Mouse (Mus musculus): ENCODE measurements around the gene Slc4a8. TPM values are rescaled to one million over a fixed set of nuclear protein-coding genes. Genes with fewer than 3 reads are reported as not detected.

Gene Slc4a8
- polyA plus RNA-seq, 1 experiment from 2014 or later: 8.7 TPM

DNA sequence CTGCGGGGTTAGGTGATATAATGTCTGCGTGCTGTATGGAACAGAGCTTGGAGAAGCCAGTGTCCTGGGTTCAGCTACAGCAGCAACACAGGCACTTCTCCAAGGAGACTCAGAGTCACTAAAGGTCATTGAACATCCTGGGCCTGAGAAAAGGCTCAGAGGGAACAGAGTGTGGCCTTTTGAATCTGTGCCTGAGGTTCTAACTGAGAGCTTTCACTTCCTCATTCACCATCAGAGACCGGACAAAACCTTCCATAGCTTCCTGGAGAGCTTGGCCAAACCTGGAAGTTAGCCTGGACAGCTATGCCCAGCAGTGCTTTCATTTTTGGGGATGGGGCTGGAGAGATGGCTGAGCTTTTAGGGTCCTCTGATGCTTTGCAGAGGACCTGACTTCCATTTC lies 23.9 kb upstream of the Slc4a8 start:
- no peaks in the 10 kb centered on the region for H3K27me3 ChIP-seq (ENCODE audit: insufficient read depth, low read length)
- H3K9me3 ChIP-seq (ENCODE audit: low read length): no peaks in the 10 kb centered on the region
- no peak overlapping the region for H3K9ac ChIP-seq (replicated peaks; ENCODE audit: low read length)
- H3K4me2 ChIP-seq (replicated peaks; ENCODE audit: low read depth, low read length): no peak overlapping the region
- H3K4me1 ChIP-seq (ENCODE audit: insufficient read depth, low read length): peaks cover 3% of the 10 kb centered on the region; the same call in 1 of the 2 replicates
- no peak overlapping the region for H3K27ac ChIP-seq (ENCODE audit: low read length)
- ATAC-seq (ENCODE audit: low FRiP score, low TSS enrichment): no peak
- H3K4me3 ChIP-seq (ENCODE audit: low read length): no peak overlapping the region
- WGBS: 76% methylated on average over 3 of the region's 3 CpGs
- H3K36me3 ChIP-seq (ENCODE audit: insufficient read depth, low read length): no peaks in the 10 kb centered on the region

GRCm38 (mm10) chr15:100738351-100738781 lies 23.2 kb upstream of the Slc4a8 start:
- no peaks in the 10 kb centered on the region for H3K27me3 ChIP-seq (ENCODE audit: insufficient read depth, low read length)
- no peak overlapping the region for H3K4me2 ChIP-seq (replicated peaks; ENCODE audit: low read depth, low read length)
- WGBS: 83% methylated on average over 7 of the region's 7 CpGs
- no peak overlapping the region for H3K27ac ChIP-seq (ENCODE audit: low read length)
- H3K4me3 ChIP-seq (ENCODE audit: low read length): no peak overlapping the region
- ATAC-seq (ENCODE audit: low FRiP score, low TSS enrichment): no peak
- H3K9ac ChIP-seq (replicated peaks; ENCODE audit: low read length): no peak overlapping the region
- H3K36me3 ChIP-seq (ENCODE audit: insufficient read depth, low read length): no peaks in the 10 kb centered on the region
- H3K9me3 ChIP-seq (ENCODE audit: low read length): no peaks in the 10 kb centered on the region
- no peaks in the 10 kb centered on the region for H3K4me1 ChIP-seq (ENCODE audit: insufficient read depth, low read length)

GRCm38 (mm10) chr15:100739442-100739841 lies 22.1 kb upstream of the Slc4a8 start:
- no peak for ATAC-seq (ENCODE audit: low FRiP score, low TSS enrichment)
- H3K36me3 ChIP-seq (ENCODE audit: insufficient read depth, low read length): no peaks in the 10 kb centered on the region
- H3K27ac ChIP-seq (ENCODE audit: low read length): no peak overlapping the region
- H3K9ac ChIP-seq (replicated peaks; ENCODE audit: low read length): no peak overlapping the region
- no peaks in the 10 kb centered on the region for H3K4me1 ChIP-seq (ENCODE audit: insufficient read depth, low read length)
- H3K27me3 ChIP-seq (ENCODE audit: insufficient read depth, low read length): no peaks in the 10 kb centered on the region
- WGBS: 91% methylated on average over 6 of the region's 6 CpGs
- H3K4me3 ChIP-seq (ENCODE audit: low read length): no peak overlapping the region
- no peak overlapping the region for H3K4me2 ChIP-seq (replicated peaks; ENCODE audit: low read depth, low read length)
- no peaks in the 10 kb centered on the region for H3K9me3 ChIP-seq (ENCODE audit: low read length)

DNA sequence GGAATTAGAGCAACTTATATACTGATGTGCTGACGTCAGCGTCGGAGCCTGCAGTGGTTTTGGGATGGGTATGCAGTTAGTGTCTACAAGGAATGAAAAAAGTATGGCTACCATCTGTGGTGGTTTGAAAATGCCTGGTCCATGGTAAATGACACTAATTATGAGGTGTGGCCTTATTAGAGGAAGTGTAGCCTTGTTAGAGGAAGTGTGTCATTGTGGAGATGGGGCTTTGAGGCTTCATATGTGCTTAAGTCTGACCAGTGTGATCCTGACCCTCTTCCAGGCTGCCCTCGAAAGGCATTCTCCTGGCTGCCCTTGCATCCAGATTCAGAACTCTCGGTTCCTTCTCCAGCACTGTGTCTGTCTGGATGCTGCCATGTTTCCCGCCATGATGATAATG lies 18.3 kb upstream of the Slc4a8 start:
- peaks cover 10% of the 10 kb centered on the region; the same call in 1 of the 2 replicates for H3K4me1 ChIP-seq (ENCODE audit: insufficient read depth, low read length)
- WGBS: 91% methylated on average over 6 of the region's 6 CpGs
- no peaks in the 10 kb centered on the region for H3K36me3 ChIP-seq (ENCODE audit: insufficient read depth, low read length)
- no peak overlapping the region for H3K27ac ChIP-seq (ENCODE audit: low read length)
- no peak overlapping the region for H3K4me2 ChIP-seq (replicated peaks; ENCODE audit: low read depth, low read length)
- no peak for ATAC-seq (ENCODE audit: low FRiP score, low TSS enrichment)
- H3K27me3 ChIP-seq (ENCODE audit: insufficient read depth, low read length): no peaks in the 10 kb centered on the region
- no peak overlapping the region for H3K4me3 ChIP-seq (ENCODE audit: low read length)
- H3K9me3 ChIP-seq (ENCODE audit: low read length): no peaks in the 10 kb centered on the region
- H3K9ac ChIP-seq (replicated peaks; ENCODE audit: low read length): no peak overlapping the region

DNA sequence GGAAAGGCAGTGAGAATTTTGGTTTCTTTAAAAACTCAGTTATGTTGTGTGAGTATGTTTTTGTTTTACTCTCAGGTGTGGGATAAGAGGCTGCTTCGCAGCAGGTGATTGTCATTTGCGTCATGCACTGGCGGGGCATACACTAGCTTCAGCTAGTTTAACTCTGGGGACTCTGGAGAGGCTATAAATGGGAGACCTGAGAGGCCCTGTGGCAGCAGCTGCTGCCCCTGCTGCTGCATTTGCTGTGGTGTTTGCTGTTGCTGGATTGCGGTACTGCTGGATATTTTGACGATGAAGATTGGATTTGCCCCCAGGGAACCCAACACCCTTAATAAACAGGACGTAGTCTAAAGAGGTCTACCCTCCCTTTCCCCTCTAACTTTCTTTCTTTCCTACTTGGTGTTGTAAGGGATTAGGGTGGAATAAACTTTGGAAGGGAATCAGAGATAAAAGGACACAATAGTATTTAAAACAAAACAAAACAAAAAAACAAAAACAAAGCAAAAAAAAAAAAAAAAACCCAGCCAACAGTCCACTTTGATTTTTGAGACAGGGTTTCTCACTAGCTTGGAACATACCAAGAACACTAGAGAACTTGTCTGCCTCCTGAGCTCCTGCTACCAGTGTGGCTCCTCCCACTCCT lies 14.9 kb upstream of the Slc4a8 start:
- peak; percentile 63; the same call in 1 of the 2 replicates for ATAC-seq (ENCODE audit: low FRiP score, low TSS enrichment)
- Histone ChIP-seq H3K9ac (replicated peaks; ENCODE audit: low read length) (0 out of 2 replicates have a peak overlapping the region, but pooled peaks have one; percentile 26), H3K4me3 (ENCODE audit: low read length) (peak overlapping the region; percentile 35), H3K36me3 (ENCODE audit: insufficient read depth, low read length) (no peaks in the 10 kb centered on the region), H3K27me3 (ENCODE audit: insufficient read depth, low read length) (no peaks in the 10 kb centered on the region), H3K9me3 (ENCODE audit: low read length) (no peaks in the 10 kb centered on the region), H3K4me1 (ENCODE audit: insufficient read depth, low read length) (peaks cover 10% of the 10 kb centered on the region; the same call in 1 of the 2 replicates), H3K4me2 (replicated peaks; ENCODE audit: low read depth, low read length) (peak overlapping the region; percentile 74), H3K27ac (ENCODE audit: low read length) (no peak overlapping the region)
- WGBS: 31% methylated on average over 6 of the region's 6 CpGs

- peaks cover 10% of the 10 kb centered on the region; the same call in 1 of the 2 replicates for H3K4me1 ChIP-seq (ENCODE audit: insufficient read depth, low read length)
- ATAC-seq (ENCODE audit: low FRiP score, low TSS enrichment): peak; percentile 39; the same call in 1 of the 2 replicates
- H3K27ac ChIP-seq (ENCODE audit: low read length): no peak overlapping the region
- H3K9me3 ChIP-seq (ENCODE audit: low read length): no peaks in the 10 kb centered on the region
- 2% methylated on average over 25 of the region's 27 CpGs for WGBS
- no peaks in the 10 kb centered on the region for H3K36me3 ChIP-seq (ENCODE audit: insufficient read depth, low read length)
- H3K4me3 ChIP-seq (ENCODE audit: low read length): peak overlapping the region; percentile 36
- H3K4me2 ChIP-seq (replicated peaks; ENCODE audit: low read depth, low read length): peak overlapping the region; percentile 74
- H3K9ac ChIP-seq (replicated peaks; ENCODE audit: low read length): 0 out of 2 replicates have a peak overlapping the region, but pooled peaks have one; percentile 26
- H3K27me3 ChIP-seq (ENCODE audit: insufficient read depth, low read length): no peaks in the 10 kb centered on the region
These were observed 14.2 kb upstream of the Slc4a8 start for GRCm38 (mm10) chr15:100747121-100747963.

GRCm38 (mm10) chr15:100748584-100748983 lies 13.0 kb upstream of the Slc4a8 start:
- no peak overlapping the region for H3K4me3 ChIP-seq (ENCODE audit: low read length)
- no peaks in the 10 kb centered on the region for H3K27me3 ChIP-seq (ENCODE audit: insufficient read depth, low read length)
- H3K36me3 ChIP-seq (ENCODE audit: insufficient read depth, low read length): no peaks in the 10 kb centered on the region
- 84% methylated on average over 3 of the region's 3 CpGs for WGBS
- H3K4me1 ChIP-seq (ENCODE audit: insufficient read depth, low read length): peaks cover 10% of the 10 kb centered on the region; the same call in 1 of the 2 replicates
- 0 out of 2 replicates have a peak, but pooled peaks have one; percentile 35 for ATAC-seq (ENCODE audit: low FRiP score, low TSS enrichment)
- no peak overlapping the region for H3K9ac ChIP-seq (replicated peaks; ENCODE audit: low read length)
- H3K4me2 ChIP-seq (replicated peaks; ENCODE audit: low read depth, low read length): no peak overlapping the region
- no peaks in the 10 kb centered on the region for H3K9me3 ChIP-seq (ENCODE audit: low read length)
- H3K27ac ChIP-seq (ENCODE audit: low read length): no peak overlapping the region

GRCm38 (mm10) chr15:100749751-100750538 lies 11.6 kb upstream of the Slc4a8 start:
- ATAC-seq (ENCODE audit: low FRiP score, low TSS enrichment): no peak
- no peaks in the 10 kb centered on the region for H3K9me3 ChIP-seq (ENCODE audit: low read length)
- H3K4me1 ChIP-seq (ENCODE audit: insufficient read depth, low read length): peaks cover 13% of the 10 kb centered on the region
- no peak overlapping the region for H3K4me2 ChIP-seq (replicated peaks; ENCODE audit: low read depth, low read length)
- H3K4me3 ChIP-seq (ENCODE audit: low read length): no peak overlapping the region
- H3K27ac ChIP-seq (ENCODE audit: low read length): no peak overlapping the region
- no peaks in the 10 kb centered on the region for H3K27me3 ChIP-seq (ENCODE audit: insufficient read depth, low read length)
- 68% methylated on average over 10 of the region's 10 CpGs for WGBS
- no peaks in the 10 kb centered on the region for H3K36me3 ChIP-seq (ENCODE audit: insufficient read depth, low read length)
- H3K9ac ChIP-seq (replicated peaks; ENCODE audit: low read length): no peak overlapping the region

- Histone ChIP-seq H3K4me1 (ENCODE audit: insufficient read depth, low read length) (peaks cover 16% of the 10 kb centered on the region), H3K4me2 (replicated peaks; ENCODE audit: low read depth, low read length) (no peak overlapping the region), H3K9ac (replicated peaks; ENCODE audit: low read length) (no peak overlapping the region), H3K27ac (ENCODE audit: low read length) (no peak overlapping the region), H3K27me3 (ENCODE audit: insufficient read depth, low read length) (no peaks in the 10 kb centered on the region), H3K4me3 (ENCODE audit: low read length) (no peak overlapping the region), H3K9me3 (ENCODE audit: low read length) (no peaks in the 10 kb centered on the region), H3K36me3 (ENCODE audit: insufficient read depth, low read length) (no peaks in the 10 kb centered on the region)
- ATAC-seq (ENCODE audit: low FRiP score, low TSS enrichment): no peak
- 69% methylated on average over 2 of the region's 2 CpGs for WGBS
These were observed 9.1 kb upstream of the Slc4a8 start for GRCm38 (mm10) chr15:100752439-100752838.
